Mouse (Mus musculus) kidney, embryonic 14.5 days (tissue): ENCODE measurements around the gene Arsb. TPM values are rescaled to one million over a fixed set of nuclear protein-coding genes. Genes with fewer than 3 reads are reported as not detected.

Experiments used
- ATAC-seq: fragments of 200-750 bp; cut with Nextera tagmentation; 2 replicates; pipeline ENCODE4 v1.8.0; 2017; ENCODE audit warnings: moderate number of reproducible peaks, mild to moderate bottlenecking, moderate TSS enrichment, moderate library complexity; ENCODE audit not compliant: low FRiP score, low TSS enrichment
- H3K27ac ChIP-seq: fragments of 300-500 bp; sonication (generic); 2 replicates; pipeline ENCODE4 v1.5.1; 2014; ENCODE audit warnings: low read depth, mild to moderate bottlenecking, low read length, moderate library complexity, mixed read lengths
- H3K27me3 ChIP-seq: fragments of 300-500 bp; sonication (generic); 2 replicates; pipeline ENCODE4 v1.6.1; 2014; ENCODE audit warnings: mild to moderate bottlenecking, low read length; ENCODE audit not compliant: control insufficient read depth, insufficient read depth
- H3K36me3 ChIP-seq: fragments of 300-500 bp; sonication (generic); 2 replicates; pipeline ENCODE4 v1.6.1; 2014; ENCODE audit warnings: low read length, mixed read lengths; ENCODE audit not compliant: control insufficient read depth, insufficient read depth
- H3K4me1 ChIP-seq: fragments of 300-500 bp; sonication (generic); 2 replicates; pipeline ENCODE4 v1.6.1; 2014; ENCODE audit warnings: low read length, mixed read lengths; ENCODE audit not compliant: control insufficient read depth, insufficient read depth
- H3K4me2 ChIP-seq: fragments of 300-500 bp; sonication (generic); replicated peaks from 2 replicates; pipeline ENCODE4 v1.6.1; 2014; ENCODE audit warnings: low read depth, mild to moderate bottlenecking, low read length
- H3K4me3 ChIP-seq: fragments of 300-500 bp; sonication (generic); 2 replicates; pipeline ENCODE4 v1.5.1; 2014; ENCODE audit warnings: mild to moderate bottlenecking, low read length
- H3K9ac ChIP-seq: fragments of 300-500 bp; sonication (generic); 2 replicates; pipeline ENCODE4 v1.6.1; 2014; ENCODE audit warnings: low read depth, mild to moderate bottlenecking, low read length, moderate library complexity
- H3K9me3 ChIP-seq: fragments of 300-500 bp; sonication (generic); 2 replicates; pipeline ENCODE4 v1.6.1; 2016; ENCODE audit warnings: low read length; ENCODE audit not compliant: control insufficient read depth
- WGBS: fragments of 180-500 bp; shearing (Covaris S2); extraction: QIAGEN DNeasy Blood & Tissue Kit; methylation state at CpG from one replicate; pipeline ENCODE4 v1.1.7; 2014; 5-methylcytosine and 5-hydroxymethylcytosine counted together
- polyA plus RNA-seq: library from polyadenylated mRNA; unstranded; fragments of >200 nt; fragmentation: Nextera tagmentation; extraction: Ambion mirVana; gene quantifications from 2 replicates; pipeline ENCODE4 v1.2.1, GENCODE M21; 2014

Gene Arsb
- polyA plus RNA-seq, result 9.0 and 17.7 TPM in 2 replicates

- no peaks in the 10 kb centered on the region for H3K9me3 ChIP-seq
- H3K9ac ChIP-seq, result peak within 1 kb of the TSS; percentile 82
- H3K4me2 ChIP-seq, result peak within 1 kb of the TSS; percentile 86
- WGBS, result under 1% methylated on average over 61 of the region's 66 CpGs
- peak within 1 kb of the TSS; percentile 44 for H3K4me3 ChIP-seq
- H3K36me3 ChIP-seq, result no peaks in the 10 kb centered on the region
- H3K27me3 ChIP-seq, result no peaks in the 10 kb centered on the region
- H3K27ac ChIP-seq, result peak within 1 kb of the TSS; percentile 76
- peaks cover 13% of the 10 kb centered on the region for H3K4me1 ChIP-seq
- peak; percentile 96 for ATAC-seq
Observed at GRCm38 (mm10) chr13:93771588-93772278, at the start of gene Arsb. TSS of gene Arsb (plus strand) at chr13:93771630.

GRCm38 (mm10) chr13:93721916-93722315 lies 49.5 kb upstream of the Arsb start:
- H3K9me3 ChIP-seq, result no peaks in the 10 kb centered on the region
- no peak for ATAC-seq
- H3K4me3 ChIP-seq, result no peak overlapping the region
- no peaks in the 10 kb centered on the region for H3K36me3 ChIP-seq
- no peak overlapping the region for H3K9ac ChIP-seq
- no peak overlapping the region for H3K4me2 ChIP-seq
- no peaks in the 10 kb centered on the region for H3K4me1 ChIP-seq
- H3K27ac ChIP-seq, result no peak overlapping the region
- no peaks in the 10 kb centered on the region for H3K27me3 ChIP-seq
- WGBS, result 76% methylated on average over 4 of the region's 4 CpGs

GRCm38 (mm10) chr13:93723455-93723854 lies 48.0 kb upstream of the Arsb start:
- Histone ChIP-seq H3K9me3 (no peaks in the 10 kb centered on the region), H3K36me3 (no peaks in the 10 kb centered on the region), H3K9ac (no peak overlapping the region), H3K4me2 (no peak overlapping the region), H3K4me3 (no peak overlapping the region), H3K27me3 (no peaks in the 10 kb centered on the region), H3K4me1 (no peaks in the 10 kb centered on the region), H3K27ac (no peak overlapping the region)
- ATAC-seq, result peak; percentile 49; the same call in 1 of the 2 replicates
- 76% methylated on average over 3 of the region's 3 CpGs for WGBS

- no peak overlapping the region for H3K9ac ChIP-seq
- no peak overlapping the region for H3K4me2 ChIP-seq
- no peak overlapping the region for H3K27ac ChIP-seq
- no peak for ATAC-seq
- 19% methylated on average over 2 of the region's 2 CpGs for WGBS
- H3K36me3 ChIP-seq, result no peaks in the 10 kb centered on the region
- no peaks in the 10 kb centered on the region for H3K27me3 ChIP-seq
- H3K9me3 ChIP-seq, result no peaks in the 10 kb centered on the region
- H3K4me1 ChIP-seq, result no peaks in the 10 kb centered on the region
- H3K4me3 ChIP-seq, result no peak overlapping the region
Observed at GRCm38 (mm10) chr13:93724206-93724605, 47.2 kb upstream of the Arsb start.

- Histone ChIP-seq H3K9me3 (no peaks in the 10 kb centered on the region), H3K4me1 (no peaks in the 10 kb centered on the region), H3K27ac (no peak overlapping the region), H3K4me3 (no peak overlapping the region), H3K4me2 (no peak overlapping the region), H3K9ac (no peak overlapping the region), H3K36me3 (no peaks in the 10 kb centered on the region), H3K27me3 (no peaks in the 10 kb centered on the region; the same call in 1 of the 2 replicates)
- WGBS, result 86% methylated on average over 5 of the region's 5 CpGs
- no peak for ATAC-seq
Observed at GRCm38 (mm10) chr13:93735131-93735636, 36.2 kb upstream of the Arsb start.

- Histone ChIP-seq H3K9ac (no peak overlapping the region), H3K9me3 (no peaks in the 10 kb centered on the region), H3K27ac (no peak overlapping the region), H3K4me3 (no peak overlapping the region), H3K36me3 (no peaks in the 10 kb centered on the region), H3K4me1 (no peaks in the 10 kb centered on the region), H3K4me2 (no peak overlapping the region), H3K27me3 (no peaks in the 10 kb centered on the region)
- ATAC-seq, result no peak
- 60% methylated on average over 8 of the region's 8 CpGs for WGBS
Observed at GRCm38 (mm10) chr13:93744118-93744517, 27.3 kb upstream of the Arsb start.

- ATAC-seq, result no peak
- Histone ChIP-seq H3K27ac (no peak overlapping the region), H3K4me1 (no peaks in the 10 kb centered on the region), H3K4me3 (no peak overlapping the region), H3K4me2 (no peak overlapping the region), H3K36me3 (no peaks in the 10 kb centered on the region), H3K9me3 (no peaks in the 10 kb centered on the region), H3K27me3 (no peaks in the 10 kb centered on the region), H3K9ac (no peak overlapping the region)
- WGBS, result 86% methylated on average over 14 of the region's 14 CpGs
Observed at GRCm38 (mm10) chr13:93752597-93753400, 18.6 kb upstream of the Arsb start.

GRCm38 (mm10) chr13:93755084-93755483 lies 16.3 kb upstream of the Arsb start:
- no peaks in the 10 kb centered on the region for H3K9me3 ChIP-seq
- 86% methylated on average over 4 of the region's 4 CpGs for WGBS

GRCm38 (mm10) chr13:93756674-93757073 lies 14.8 kb upstream of the Arsb start:
- Histone ChIP-seq H3K36me3 (no peaks in the 10 kb centered on the region), H3K27me3 (no peaks in the 10 kb centered on the region), H3K4me3 (no peak overlapping the region), H3K4me2 (no peak overlapping the region), H3K4me1 (no peaks in the 10 kb centered on the region), H3K9me3 (no peaks in the 10 kb centered on the region), H3K9ac (no peak overlapping the region), H3K27ac (no peak overlapping the region)
- ATAC-seq, result no peak
- 90% methylated on average over 7 of the region's 7 CpGs for whole genome bisulfite sequencing

More at GRCm38 (mm10) chr13:93755084-93755483, 16.3 kb upstream of the Arsb start:
- H3K36me3 ChIP-seq, result no peaks in the 10 kb centered on the region
- no peaks in the 10 kb centered on the region for H3K27me3 ChIP-seq
- no peak for ATAC-seq
- H3K4me1 ChIP-seq, result no peaks in the 10 kb centered on the region
- H3K4me3 ChIP-seq, result no peak overlapping the region
- H3K9ac ChIP-seq, result no peak overlapping the region
- H3K27ac ChIP-seq, result no peak overlapping the region
- no peak overlapping the region for H3K4me2 ChIP-seq
